Mouse (Mus musculus): ENCODE results near the gene Top2a. TPM values are rescaled to one million over a fixed set of nuclear protein-coding genes. Genes with fewer than 3 reads are reported as not detected.

Gene Top2a
- polyA plus RNA-seq, 2 experiments = 134 to 205 TPM

DNA sequence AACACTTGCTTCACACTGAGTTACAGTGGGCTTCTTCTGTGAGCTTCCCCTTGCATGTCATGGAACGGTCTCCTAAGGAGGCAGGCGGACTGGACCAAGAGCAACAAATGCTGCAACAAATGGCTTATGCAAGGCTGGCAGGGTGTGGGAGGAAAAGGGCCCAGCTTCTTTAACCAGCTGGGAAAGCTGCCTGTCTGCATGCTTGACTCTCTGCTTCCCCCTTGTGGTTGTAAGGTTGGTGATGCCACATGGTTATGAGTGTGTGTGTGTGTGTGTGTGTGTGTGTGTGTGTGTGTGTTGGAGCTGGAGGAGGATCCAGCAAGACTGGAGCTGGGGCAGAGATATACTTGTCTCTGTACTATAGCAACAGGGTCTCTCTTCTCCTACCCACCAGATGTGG is 42.0 kb upstream of the Top2a start:
- peak; percentile 89 for DNase-seq (ENCODE audit: low spot score)
- TF ChIP-seq POLR2A (IDR thresholded peaks at IDR 0.05; ENCODE audit: borderline replicate concordance, extremely low read depth, insufficient read depth, insufficient read length) = no peak
- Histone ChIP-seq H3K27ac (replicated peaks; ENCODE audit: low read depth, low read length) (0 out of 2 replicates have a peak overlapping the region, but pooled peaks have one; percentile 27), H3K4me2 (replicated peaks; ENCODE audit: low read depth, low read length, severe bottlenecking) (no peak overlapping the region), H3K4me3 (replicated peaks; ENCODE audit: low read length) (no peak overlapping the region), H3K36me3 (ENCODE audit: control insufficient read depth, insufficient read depth, low read length) (no peaks in the 10 kb centered on the region), H3K9ac (ENCODE audit: low read depth, low read length, severe bottlenecking) (no peak overlapping the region), H3K27me3 (ENCODE audit: control insufficient read depth, insufficient read depth, low read length) (no peaks in the 10 kb centered on the region), H3K4me1 (ENCODE audit: control insufficient read depth, insufficient read depth, low read length) (peaks cover 13% of the 10 kb centered on the region), H3K9me3 (ENCODE audit: control insufficient read depth, low read length) (no peaks in the 10 kb centered on the region)
- WGBS = 13% methylated on average over 2 of the region's 2 CpGs
- ATAC-seq (ENCODE audit: low FRiP score, low read depth) = peak; percentile 75

DNA sequence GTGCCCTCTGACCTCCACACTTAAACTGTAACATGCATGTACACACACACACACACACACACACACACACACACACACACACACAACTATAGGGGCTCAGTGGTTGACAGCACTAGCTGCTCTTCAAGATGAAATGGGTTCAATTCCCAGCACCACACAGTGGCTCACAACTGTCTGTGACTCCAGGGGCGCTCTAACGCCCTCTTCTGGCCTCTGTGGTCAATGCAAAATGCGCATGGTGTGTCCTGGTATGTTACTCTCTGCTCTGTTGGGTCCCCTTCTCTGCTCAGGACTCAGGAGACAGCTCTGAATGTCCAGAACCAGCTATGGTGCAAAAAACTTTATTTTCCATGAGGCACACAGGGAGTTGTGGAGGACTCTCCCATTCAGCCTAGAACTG is 41.4 kb upstream of the Top2a start:
- 80% methylated on average over 3 of the region's 3 CpGs for WGBS
- Histone ChIP-seq H3K9ac (ENCODE audit: low read depth, low read length, severe bottlenecking) (no peak overlapping the region), H3K36me3 (ENCODE audit: control insufficient read depth, insufficient read depth, low read length) (no peaks in the 10 kb centered on the region), H3K27ac (replicated peaks; ENCODE audit: low read depth, low read length) (0 out of 2 replicates have a peak overlapping the region, but pooled peaks have one; percentile 27), H3K4me2 (replicated peaks; ENCODE audit: low read depth, low read length, severe bottlenecking) (no peak overlapping the region), H3K4me1 (ENCODE audit: control insufficient read depth, insufficient read depth, low read length) (peaks cover 15% of the 10 kb centered on the region), H3K4me3 (replicated peaks; ENCODE audit: low read length) (no peak overlapping the region), H3K9me3 (ENCODE audit: control insufficient read depth, low read length) (no peaks in the 10 kb centered on the region), H3K27me3 (ENCODE audit: control insufficient read depth, insufficient read depth, low read length) (no peaks in the 10 kb centered on the region)
- ATAC-seq (ENCODE audit: low FRiP score, low read depth) = no peak
- no peak for TF ChIP-seq POLR2A (IDR thresholded peaks at IDR 0.05; ENCODE audit: borderline replicate concordance, extremely low read depth, insufficient read depth, insufficient read length)
- DNase-seq (ENCODE audit: low spot score) = no peak

DNA sequence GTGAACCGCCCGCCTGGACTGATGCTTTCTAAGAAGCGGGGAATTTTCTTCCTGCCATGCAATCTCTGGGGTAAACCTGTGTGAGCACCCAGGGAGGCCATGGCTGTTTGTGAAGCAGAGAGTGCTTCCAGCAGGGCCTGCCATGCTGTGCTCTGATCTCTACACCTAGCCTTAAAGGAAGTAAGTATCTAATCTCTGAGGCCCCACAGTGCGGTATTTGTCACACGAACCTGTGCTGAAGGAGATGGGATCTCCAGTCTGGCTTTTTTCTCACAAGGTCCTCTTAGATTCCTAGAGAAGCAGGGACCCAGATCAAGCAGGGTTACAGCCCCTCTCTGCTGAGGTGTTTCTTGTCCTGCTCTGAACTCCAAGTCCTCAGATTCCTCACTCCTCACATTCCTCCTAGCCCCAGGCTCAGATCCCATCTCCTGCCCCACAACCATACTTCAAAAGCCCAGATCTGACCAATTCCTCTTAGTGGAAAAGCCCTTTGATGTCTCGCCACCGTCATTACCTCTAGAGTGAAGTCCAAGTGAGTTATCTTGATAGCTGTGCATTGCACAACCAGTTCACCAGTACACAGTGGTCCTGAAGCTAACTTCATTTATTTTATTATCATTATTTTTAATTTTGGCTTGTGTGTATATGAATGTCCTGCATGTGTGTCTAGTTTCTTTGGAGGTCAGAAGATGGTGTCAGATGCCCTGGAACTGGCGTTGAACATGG is 39.6 kb upstream of the Top2a start:
- 26% methylated on average over 8 of the region's 8 CpGs for WGBS
- H3K9me3 ChIP-seq (ENCODE audit: control insufficient read depth, low read length) = peaks cover 6% of the 10 kb centered on the region; the same call in 1 of the 2 replicates
- DNase-seq (ENCODE audit: low spot score) (no peak), ATAC-seq (ENCODE audit: low FRiP score, low read depth) (no peak)
- H3K27ac ChIP-seq (replicated peaks; ENCODE audit: low read depth, low read length) = no peak overlapping the region
- H3K4me3 ChIP-seq (replicated peaks; ENCODE audit: low read length) = no peak overlapping the region
- no peaks in the 10 kb centered on the region for H3K27me3 ChIP-seq (ENCODE audit: control insufficient read depth, insufficient read depth, low read length)
- TF ChIP-seq POLR2A (IDR thresholded peaks at IDR 0.05; ENCODE audit: borderline replicate concordance, extremely low read depth, insufficient read depth, insufficient read length) = no peak
- H3K4me2 ChIP-seq (replicated peaks; ENCODE audit: low read depth, low read length, severe bottlenecking) = no peak overlapping the region
- no peak overlapping the region for H3K9ac ChIP-seq (ENCODE audit: low read depth, low read length, severe bottlenecking)
- no peaks in the 10 kb centered on the region for H3K36me3 ChIP-seq (ENCODE audit: control insufficient read depth, insufficient read depth, low read length)
- peaks cover 18% of the 10 kb centered on the region for H3K4me1 ChIP-seq (ENCODE audit: control insufficient read depth, insufficient read depth, low read length)

DNA sequence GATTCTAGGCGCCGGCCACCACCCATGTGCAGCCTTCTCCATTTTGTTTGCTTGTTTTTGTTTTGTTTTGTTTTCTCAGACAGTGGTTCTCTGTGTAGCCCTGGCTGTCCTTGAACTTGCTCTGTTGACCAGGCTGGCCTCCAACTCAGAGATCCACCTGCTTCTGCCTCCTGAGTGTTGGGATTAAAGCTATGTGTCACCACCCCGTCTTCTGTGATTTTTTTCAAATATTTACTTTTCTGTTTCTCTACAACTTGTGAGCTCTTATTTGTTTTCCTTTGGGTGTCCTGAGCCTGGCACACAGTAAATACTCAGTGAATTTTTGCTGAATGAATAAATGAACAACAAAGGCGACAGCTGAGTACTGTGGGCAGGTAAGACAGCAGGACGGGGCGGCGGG is 38.7 kb upstream of the Top2a start:
- no peak overlapping the region for H3K27ac ChIP-seq (replicated peaks; ENCODE audit: low read depth, low read length)
- H3K36me3 ChIP-seq (ENCODE audit: control insufficient read depth, insufficient read depth, low read length) = no peaks in the 10 kb centered on the region
- H3K9ac ChIP-seq (ENCODE audit: low read depth, low read length, severe bottlenecking) = no peak overlapping the region
- H3K27me3 ChIP-seq (ENCODE audit: control insufficient read depth, insufficient read depth, low read length) = no peaks in the 10 kb centered on the region
- H3K9me3 ChIP-seq (ENCODE audit: control insufficient read depth, low read length) = peaks cover 6% of the 10 kb centered on the region; the same call in 1 of the 2 replicates
- peaks cover 18% of the 10 kb centered on the region for H3K4me1 ChIP-seq (ENCODE audit: control insufficient read depth, insufficient read depth, low read length)
- ATAC-seq (ENCODE audit: low FRiP score, low read depth) (no peak), DNase-seq (ENCODE audit: low spot score) (no peak)
- 85% methylated on average over 7 of the region's 7 CpGs for WGBS
- no peak overlapping the region for H3K4me3 ChIP-seq (replicated peaks; ENCODE audit: low read length)
- no peak for TF ChIP-seq POLR2A (IDR thresholded peaks at IDR 0.05; ENCODE audit: borderline replicate concordance, extremely low read depth, insufficient read depth, insufficient read length)
- H3K4me2 ChIP-seq (replicated peaks; ENCODE audit: low read depth, low read length, severe bottlenecking) = no peak overlapping the region

DNA sequence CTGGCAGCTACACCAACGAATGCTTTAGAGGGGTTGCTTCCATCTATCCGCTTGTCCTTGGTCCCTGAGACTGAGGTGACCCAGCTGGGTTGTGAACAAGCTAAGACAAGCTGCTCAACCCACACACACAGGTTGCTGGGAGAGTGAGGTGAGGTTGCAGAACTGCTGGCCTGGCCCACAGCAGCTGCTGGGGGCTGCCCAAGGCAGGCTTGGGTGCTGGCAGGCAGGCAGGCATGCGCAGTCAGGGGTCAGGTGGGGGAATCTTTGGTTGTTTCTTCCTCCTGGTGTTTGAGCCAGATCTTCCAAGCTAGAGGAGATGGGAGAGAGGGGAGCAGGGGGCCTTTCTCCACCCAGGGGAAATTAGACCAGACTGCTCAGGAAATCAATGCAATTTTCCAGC is 36.4 kb upstream of the Top2a start:
- H3K4me3 ChIP-seq (replicated peaks; ENCODE audit: low read length) = no peak overlapping the region
- H3K27ac ChIP-seq (replicated peaks; ENCODE audit: low read depth, low read length) = peak overlapping the region; percentile 52
- no peaks in the 10 kb centered on the region for H3K36me3 ChIP-seq (ENCODE audit: control insufficient read depth, insufficient read depth, low read length)
- DNase-seq (ENCODE audit: low spot score) (no peak), ATAC-seq (ENCODE audit: low FRiP score, low read depth) (no peak)
- H3K9ac ChIP-seq (ENCODE audit: low read depth, low read length, severe bottlenecking) = no peak overlapping the region
- peaks cover 6% of the 10 kb centered on the region; the same call in 1 of the 2 replicates for H3K9me3 ChIP-seq (ENCODE audit: control insufficient read depth, low read length)
- H3K4me2 ChIP-seq (replicated peaks; ENCODE audit: low read depth, low read length, severe bottlenecking) = no peak overlapping the region
- H3K27me3 ChIP-seq (ENCODE audit: control insufficient read depth, insufficient read depth, low read length) = no peaks in the 10 kb centered on the region
- TF ChIP-seq POLR2A (IDR thresholded peaks at IDR 0.05; ENCODE audit: borderline replicate concordance, extremely low read depth, insufficient read depth, insufficient read length) = no peak
- peaks cover 23% of the 10 kb centered on the region for H3K4me1 ChIP-seq (ENCODE audit: control insufficient read depth, insufficient read depth, low read length)
- 71% methylated on average over 3 of the region's 3 CpGs for WGBS
